Mouse (Mus musculus): ENCODE measurements around the gene Gtf2f1.

The Gtf2f1 gene

GRCm38 (mm10) chr17:57003994-57004393, 7.1 kb downstream of the Gtf2f1 start:
- DNase-seq (ENCODE audit: low spot score) = no peak

GRCm38 (mm10) chr17:57001228-57001627, 9.9 kb downstream of the Gtf2f1 start:
- DNase-seq (ENCODE audit: low spot score) = no peak

GRCm38 (mm10) chr17:56999968-57000609, 11.0 kb downstream of the Gtf2f1 start, which contains the start of gene Pspn:
TSS of gene Pspn (minus strand) at chr17:57000018.
- no peak for DNase-seq (ENCODE audit: low spot score)

GRCm38 (mm10) chr17:56999414-56999813, 11.7 kb downstream of the Gtf2f1 start:
- no peak for DNase-seq (ENCODE audit: low spot score)

- peak; percentile 98 for DNase-seq (ENCODE audit: low spot score)
These were observed 13.9 kb downstream of the Gtf2f1 start, which contains the start of gene Alkbh7 for GRCm38 (mm10) chr17:56997029-56997667. TSS of gene Alkbh7 (plus strand) at chr17:56997339.

- DNase-seq (ENCODE audit: low spot score) = no peak
These were observed 14.6 kb downstream of the Gtf2f1 start for GRCm38 (mm10) chr17:56996506-56996905.

GRCm38 (mm10) chr17:56995046-56995445, 16.0 kb downstream of the Gtf2f1 start:
- DNase-seq (ENCODE audit: low spot score) = no peak

GRCm38 (mm10) chr17:56990966-56991365, 20.1 kb downstream of the Gtf2f1 start:
- no peak for DNase-seq (ENCODE audit: low spot score)

- peak; percentile 98 for DNase-seq (ENCODE audit: low spot score)
These were observed 20.9 kb downstream of the Gtf2f1 start, which contains the start of gene Clpp for GRCm38 (mm10) chr17:56990115-56990746. TSS of gene Clpp (plus strand) at chr17:56990305.

GRCm38 (mm10) chr17:56989467-56990114, 21.5 kb downstream of the Gtf2f1 start:
- DNase-seq (ENCODE audit: low spot score) = no peak

GRCm38 (mm10) chr17:56988921-56989430, 22.1 kb downstream of the Gtf2f1 start:
- no peak for DNase-seq (ENCODE audit: low spot score)

- no peak for DNase-seq (ENCODE audit: low spot score)
These were observed 22.6 kb downstream of the Gtf2f1 start for GRCm38 (mm10) chr17:56988441-56988840.

- DNase-seq (ENCODE audit: low spot score) = no peak
These were observed 24.8 kb downstream of the Gtf2f1 start for GRCm38 (mm10) chr17:56986105-56986805.

GRCm38 (mm10) chr17:56985656-56986055, 25.4 kb downstream of the Gtf2f1 start:
- DNase-seq (ENCODE audit: low spot score) = no peak

- no peak for DNase-seq (ENCODE audit: low spot score)
These were observed 26.2 kb downstream of the Gtf2f1 start for GRCm38 (mm10) chr17:56984886-56985285.

- no peak for DNase-seq (ENCODE audit: low spot score)
These were observed 29.1 kb downstream of the Gtf2f1 start, which contains the start of gene Acer1 for GRCm38 (mm10) chr17:56982013-56982412. TSS of gene Acer1 (minus strand) at chr17:56982126.

- DNase-seq (ENCODE audit: low spot score) = no peak
These were observed 30.0 kb downstream of the Gtf2f1 start for GRCm38 (mm10) chr17:56981049-56981448.

GRCm38 (mm10) chr17:56979524-56979923, 31.6 kb downstream of the Gtf2f1 start:
- DNase-seq (ENCODE audit: low spot score) = no peak

GRCm38 (mm10) chr17:56976531-56977390, 34.3 kb downstream of the Gtf2f1 start:
- DNase-seq (ENCODE audit: low spot score) = no peak

GRCm38 (mm10) chr17:56975391-56975790, 35.7 kb downstream of the Gtf2f1 start:
- DNase-seq (ENCODE audit: low spot score) = no peak
